Mouse (Mus musculus): ENCODE data around the gene Atxn7l3.

The Atxn7l3 gene

GRCm38 (mm10) chr11:102249351-102250090 is 46.9 kb downstream of the Atxn7l3 start:
- no peak for DNase-seq

- DNase-seq, result peak; percentile 96
Observed at GRCm38 (mm10) chr11:102248630-102249230, 47.7 kb downstream of the Atxn7l3 start, which contains the start of gene BC030867. BC030867 (plus strand) TSS chr11:102248882.

- no peak for DNase-seq
Observed at GRCm38 (mm10) chr11:102246871-102247270, 49.6 kb downstream of the Atxn7l3 start.

GRCm38 (mm10) chr11:102246273-102246635 is 50.2 kb downstream of the Atxn7l3 start:
- DNase-seq, result no peak

GRCm38 (mm10) chr11:102245581-102246272 is 50.7 kb downstream of the Atxn7l3 start:
- DNase-seq, result no peak

GRCm38 (mm10) chr11:102244926-102245449 is 51.4 kb downstream of the Atxn7l3 start:
- peak; percentile 44 for DNase-seq

- DNase-seq, result no peak
Observed at GRCm38 (mm10) chr11:102241874-102242273, 54.6 kb downstream of the Atxn7l3 start.

- DNase-seq, result no peak
Observed at GRCm38 (mm10) chr11:102241246-102241645, 55.2 kb downstream of the Atxn7l3 start.

GRCm38 (mm10) chr11:102240636-102241035 is 55.8 kb downstream of the Atxn7l3 start:
- DNase-seq, result no peak

Measured in lung, postnatal 14 days (tissue).